Mouse (Mus musculus) adipocyte (in vitro differentiated cells): ENCODE results near the gene Srp14.

ENCODE experiments used
- DNase-seq: peaks from one replicate; pipeline ENCODE4 v3.0.0-alpha.2; 2016; ENCODE audit warnings: low spot score

Srp14 gene

GRCm38 (mm10) chr2:118490241-118491091 lies 11.0 kb upstream of the Srp14 start:
- peak; percentile 85 for DNase-seq

- peak; percentile 37 for DNase-seq
Observed at GRCm38 (mm10) chr2:118487806-118488205, 8.3 kb upstream of the Srp14 start.

- DNase-seq: peak; percentile 73
Observed at GRCm38 (mm10) chr2:118486933-118487332, 7.4 kb upstream of the Srp14 start.

GRCm38 (mm10) chr2:118485415-118485814 lies 5.9 kb upstream of the Srp14 start:
- DNase-seq: no peak

GRCm38 (mm10) chr2:118484386-118484898 lies 4.9 kb upstream of the Srp14 start:
- DNase-seq: no peak

- no peak for DNase-seq
Observed at GRCm38 (mm10) chr2:118483032-118483431, 3.5 kb upstream of the Srp14 start.

- no peak for DNase-seq
Observed at GRCm38 (mm10) chr2:118480886-118481285, 1.4 kb upstream of the Srp14 start.

- DNase-seq: no peak
Observed at GRCm38 (mm10) chr2:118478833-118479549, 520 bp downstream of the Srp14 start.

GRCm38 (mm10) chr2:118468354-118468753 lies 11.2 kb downstream of the Srp14 start:
- no peak for DNase-seq

- DNase-seq: no peak
Observed at GRCm38 (mm10) chr2:118466601-118467000, 12.9 kb downstream of the Srp14 start.

GRCm38 (mm10) chr2:118465894-118466293 lies 13.6 kb downstream of the Srp14 start:
- no peak for DNase-seq

- DNase-seq: no peak
Observed at GRCm38 (mm10) chr2:118464450-118464849, 15.1 kb downstream of the Srp14 start.

- DNase-seq: no peak
Observed at GRCm38 (mm10) chr2:118463480-118463879, 16.0 kb downstream of the Srp14 start.

GRCm38 (mm10) chr2:118461480-118462165 lies 17.9 kb downstream of the Srp14 start:
- no peak for DNase-seq

GRCm38 (mm10) chr2:118457463-118458261 lies 21.8 kb downstream of the Srp14 start:
- DNase-seq: no peak

- DNase-seq: no peak
Observed at GRCm38 (mm10) chr2:118457029-118457428, 22.5 kb downstream of the Srp14 start.

GRCm38 (mm10) chr2:118451056-118451455 lies 28.5 kb downstream of the Srp14 start:
- no peak for DNase-seq

GRCm38 (mm10) chr2:118448181-118448580 lies 31.3 kb downstream of the Srp14 start:
- DNase-seq: no peak

- DNase-seq: no peak
Observed at GRCm38 (mm10) chr2:118445696-118446674, 33.5 kb downstream of the Srp14 start.

- DNase-seq: no peak
Observed at GRCm38 (mm10) chr2:118442723-118443122, 36.8 kb downstream of the Srp14 start.
